Mouse (Mus musculus): ENCODE results near the gene Nol7.
A peak's percentile ranks its signal among the peaks of the same experiment; 100 is the strongest.

DNA sequence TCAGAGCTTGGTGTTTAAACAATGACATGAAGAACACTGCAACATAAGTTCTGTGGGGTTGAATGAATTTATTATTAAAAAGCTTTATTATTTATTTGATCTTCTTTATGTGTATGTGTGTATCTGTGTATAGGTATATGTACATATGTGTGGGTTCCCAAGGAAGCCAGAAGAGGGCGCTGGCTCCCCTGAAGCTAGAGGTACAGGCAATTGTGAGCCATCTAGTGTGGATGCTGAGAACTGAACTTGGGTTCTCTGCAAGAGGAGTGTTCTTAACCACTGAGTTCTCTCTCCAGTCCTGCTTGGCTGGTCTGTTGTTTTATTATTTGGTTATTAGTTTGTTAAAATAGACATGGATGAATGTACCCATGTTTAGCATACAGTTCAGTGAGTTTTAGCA lies 25.3 kb upstream of the Nol7 start:
- TF ChIP-seq CTCF (conservative IDR thresholded peaks at IDR 0.05 in 1 of 2, IDR thresholded peaks at IDR 0.05 in 1 of 2; ENCODE audit: low read depth in 2 of 2, low read length in 2 of 2) (peak in 1 of 2 experiments; percentile 44; a peak in 2 of 4 replicates), MAZ (IDR thresholded peaks at IDR 0.05; ENCODE audit: low read depth, low read length) (no peak), CHD2 (IDR thresholded peaks at IDR 0.05; ENCODE audit: low read length) (no peak), USF2 (conservative IDR thresholded peaks at IDR 0.05; ENCODE audit: low read depth, low read length) (no peak), POLR2A (IDR thresholded peaks at IDR 0.05; ENCODE audit: low read depth, low read length) (no peak), E2F4 (IDR thresholded peaks at IDR 0.05; ENCODE audit: insufficient replicate concordance, low read depth, low read length) (no peak), KAT2A (IDR thresholded peaks at IDR 0.05; ENCODE audit: insufficient replicate concordance, low read length) (no peak), EP300 (IDR thresholded peaks at IDR 0.05; ENCODE audit: low read length) (no peak), ZKSCAN1 (IDR thresholded peaks at IDR 0.05; ENCODE audit: borderline replicate concordance, low read depth, low read length) (no peak)
